Mouse (Mus musculus) adrenal gland, postnatal 14 days (tissue): ENCODE measurements around the gene Srgap2. TPM values are rescaled to one million over a fixed set of nuclear protein-coding genes. Genes with fewer than 3 reads are reported as not detected.

ENCODE experiments used
- DNase-seq: peaks from one replicate; pipeline ENCODE4 v3.0.0; 2021; ENCODE audit warnings: mixed read lengths
- total RNA-seq: library from RNA; stranded (reverse); gene quantifications from 2 replicates; pipeline ENCODE4 v1.2.3, GENCODE M21; 2021

Srgap2 gene
- total RNA-seq, 1 experiment from 2014 or later, result 29.0 TPM

DNA sequence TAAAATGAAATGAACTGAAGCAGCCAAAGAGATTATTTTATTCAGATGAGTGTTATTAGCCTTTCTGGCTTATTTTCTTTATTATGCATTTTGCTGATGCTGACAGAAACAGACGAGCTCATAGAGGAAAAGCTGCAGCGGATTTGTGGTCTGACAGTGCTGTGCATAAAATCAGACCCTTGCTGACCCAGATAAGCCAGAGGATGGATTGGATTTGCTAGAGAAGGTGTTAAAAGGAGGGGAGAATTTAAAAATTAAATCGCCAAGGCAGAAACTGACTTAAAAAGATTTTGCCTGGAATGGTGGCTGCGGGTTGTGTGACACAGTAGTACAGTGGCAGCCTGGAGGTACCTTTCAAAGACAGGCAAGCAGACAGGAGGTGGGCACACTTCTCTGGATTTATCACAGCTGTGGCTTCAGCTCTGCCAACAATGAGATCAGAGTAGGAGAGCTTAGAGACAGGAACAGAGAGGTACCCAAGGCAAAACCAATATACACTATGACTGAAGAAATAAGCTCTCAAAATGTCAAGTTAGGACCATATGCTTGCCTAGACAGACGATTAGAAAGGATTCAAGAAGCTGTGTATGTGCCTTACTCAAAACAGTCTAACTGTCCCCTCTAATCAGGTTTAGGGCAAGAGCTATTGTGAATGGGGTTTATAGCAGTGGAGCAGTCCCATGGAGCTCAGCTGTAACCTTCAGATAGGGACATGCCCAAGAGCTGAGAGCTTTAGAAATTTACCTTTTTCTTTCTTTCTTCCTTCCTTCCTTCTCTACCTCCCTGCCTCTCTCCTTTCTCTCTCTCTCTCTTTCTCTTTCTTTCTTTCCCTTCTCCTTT, 109.1 kb downstream of the Srgap2 start:
- no peak for DNase-seq

DNA sequence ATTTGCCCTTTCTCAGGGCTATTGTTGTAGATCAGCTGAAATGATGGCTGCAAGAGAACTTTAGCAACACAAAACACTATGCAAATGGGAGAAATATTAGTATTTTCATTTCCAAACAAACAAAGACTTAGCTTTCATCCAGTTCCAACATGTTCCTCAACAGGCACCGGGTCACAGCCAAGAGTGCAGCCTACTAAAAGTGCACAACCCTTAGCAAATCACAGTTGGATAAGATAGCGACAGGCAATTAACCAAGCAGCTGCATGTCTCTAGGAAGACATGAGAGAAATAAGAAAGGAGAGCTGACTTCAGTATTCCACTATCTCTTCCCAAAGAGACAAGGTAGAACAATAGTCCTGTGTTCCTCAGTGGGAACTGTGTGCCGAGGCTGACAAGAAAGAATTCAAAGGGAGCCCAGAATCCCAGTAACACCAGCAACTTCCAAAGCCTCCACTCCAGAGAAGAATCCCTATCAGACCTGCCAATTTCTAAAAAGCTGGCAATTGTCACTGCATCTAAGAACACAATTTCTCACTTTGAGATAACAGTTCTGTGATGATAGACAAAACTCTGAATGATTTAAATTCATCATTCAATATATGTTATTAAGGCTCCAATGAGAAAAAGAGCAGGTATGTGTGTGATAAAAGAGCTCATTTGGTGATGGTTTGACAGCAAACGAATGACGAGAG, 109.9 kb downstream of the Srgap2 start:
- no peak for DNase-seq

DNA sequence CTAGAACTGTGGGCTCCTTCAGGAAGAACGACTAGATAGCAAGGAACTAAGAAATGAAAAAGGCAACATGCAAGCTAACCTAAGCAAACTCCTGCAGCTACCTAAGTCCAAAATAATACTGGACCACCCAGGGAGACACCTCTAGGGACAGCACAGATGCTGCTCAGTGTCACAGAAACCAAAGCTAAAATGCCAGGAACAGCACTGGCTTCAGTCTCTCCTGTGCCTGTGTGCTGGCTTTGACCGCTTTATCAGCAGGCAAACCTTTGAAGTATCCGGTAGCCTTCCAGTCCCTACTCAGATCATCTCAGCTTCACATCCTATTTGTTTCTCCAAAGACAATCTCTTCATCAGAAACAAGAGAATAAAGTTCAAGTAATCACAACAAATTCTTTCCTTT, 123.6 kb downstream of the Srgap2 start:
- DNase-seq, result no peak

DNA sequence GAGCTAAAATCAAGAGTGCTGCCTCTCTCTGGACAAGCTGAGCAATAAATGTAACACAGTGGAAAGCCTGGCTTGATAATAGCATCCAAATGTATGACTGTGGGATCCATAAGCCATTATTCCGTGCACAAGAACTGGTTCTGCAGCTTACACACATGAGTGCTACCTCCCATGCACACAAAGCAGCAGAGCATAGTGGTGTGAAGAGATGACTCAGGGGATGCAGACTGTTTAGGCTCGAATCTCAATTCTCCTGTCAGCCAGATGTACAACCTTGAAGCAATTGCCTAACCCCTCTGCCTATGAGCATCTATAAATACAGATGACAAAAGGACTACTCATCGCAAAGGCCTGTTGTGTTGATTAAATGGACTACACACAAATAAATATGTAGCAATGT, 126.3 kb downstream of the Srgap2 start:
- DNase-seq, result no peak

DNA sequence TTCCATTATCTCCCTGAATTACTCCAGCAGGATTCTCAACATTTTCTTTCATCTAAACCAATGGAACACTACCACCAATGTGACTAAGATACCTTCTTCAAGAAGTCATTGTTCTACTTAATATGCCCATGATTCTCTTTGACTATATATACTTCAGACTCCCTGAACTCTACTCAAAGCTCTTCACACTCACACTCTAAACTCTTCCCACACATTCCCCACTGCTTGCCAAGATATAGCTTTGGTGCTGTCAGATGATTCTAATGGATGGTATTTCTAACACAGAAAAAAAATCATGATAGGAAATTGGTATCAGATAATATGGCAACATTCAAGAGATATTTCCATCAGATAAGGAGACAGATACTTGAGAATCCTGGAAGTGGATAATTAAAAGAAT, 129.0 kb downstream of the Srgap2 start:
- no peak for DNase-seq

DNA sequence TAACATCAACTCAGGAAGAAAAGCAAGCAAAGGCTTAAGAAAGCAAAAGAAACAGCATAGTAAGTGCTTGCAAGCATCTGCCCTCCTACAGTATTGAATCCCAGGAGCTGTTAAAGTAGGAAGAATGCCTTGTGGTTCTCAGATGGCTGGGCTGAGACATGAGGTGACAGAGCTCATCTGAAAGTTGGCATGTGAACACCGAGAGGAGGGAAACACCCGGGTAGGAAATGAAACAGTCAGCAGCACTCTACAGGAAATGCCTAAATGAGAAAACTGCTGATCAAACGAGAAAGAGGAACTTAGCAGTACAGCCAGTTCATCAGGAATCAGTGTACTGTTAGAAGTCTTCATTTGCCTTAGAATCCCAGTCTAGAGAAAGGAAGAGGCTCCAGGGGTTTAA, 142.7 kb downstream of the Srgap2 start:
- peak; percentile 8 for DNase-seq

DNA sequence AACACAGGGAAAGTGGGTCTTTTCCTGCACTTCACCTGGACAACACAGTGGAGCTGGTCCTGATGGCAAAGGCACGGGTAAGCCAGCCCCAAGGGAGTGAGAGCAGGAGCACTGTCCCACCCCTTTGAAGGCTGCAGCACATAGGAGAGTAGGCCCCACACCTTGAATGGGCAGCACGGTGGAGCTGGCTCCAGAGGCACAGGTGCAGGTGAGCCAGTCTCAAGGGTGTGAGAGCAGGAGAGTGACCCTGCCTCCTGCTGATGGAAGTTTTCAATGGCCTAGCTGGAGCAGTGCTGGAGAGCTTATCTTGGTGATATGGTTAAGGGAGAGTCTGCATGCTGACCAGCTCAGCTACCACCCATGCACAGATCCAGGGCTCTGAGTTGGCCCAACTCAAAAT, 145.0 kb downstream of the Srgap2 start:
- DNase-seq, result no peak

DNA sequence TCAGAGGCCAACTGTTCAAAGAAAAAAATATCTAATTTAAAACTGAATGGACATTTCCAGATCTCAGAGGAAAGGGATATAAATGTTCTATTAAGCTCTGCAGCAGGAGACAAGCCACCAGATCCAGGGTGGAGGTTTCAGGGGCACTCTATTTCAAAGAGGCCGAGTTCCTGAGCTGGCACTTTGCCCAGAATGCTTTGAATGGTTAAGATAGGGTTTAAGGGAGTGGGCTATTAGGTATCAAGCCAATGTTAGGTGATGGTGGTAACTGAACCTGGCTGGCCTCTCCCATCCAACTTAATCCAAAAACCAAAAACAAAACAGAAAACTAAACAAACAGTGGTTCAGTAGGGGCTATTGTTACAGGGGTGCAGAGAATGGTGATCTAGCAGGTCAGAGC, 146.9 kb downstream of the Srgap2 start:
- peak; percentile 17 for DNase-seq

DNA sequence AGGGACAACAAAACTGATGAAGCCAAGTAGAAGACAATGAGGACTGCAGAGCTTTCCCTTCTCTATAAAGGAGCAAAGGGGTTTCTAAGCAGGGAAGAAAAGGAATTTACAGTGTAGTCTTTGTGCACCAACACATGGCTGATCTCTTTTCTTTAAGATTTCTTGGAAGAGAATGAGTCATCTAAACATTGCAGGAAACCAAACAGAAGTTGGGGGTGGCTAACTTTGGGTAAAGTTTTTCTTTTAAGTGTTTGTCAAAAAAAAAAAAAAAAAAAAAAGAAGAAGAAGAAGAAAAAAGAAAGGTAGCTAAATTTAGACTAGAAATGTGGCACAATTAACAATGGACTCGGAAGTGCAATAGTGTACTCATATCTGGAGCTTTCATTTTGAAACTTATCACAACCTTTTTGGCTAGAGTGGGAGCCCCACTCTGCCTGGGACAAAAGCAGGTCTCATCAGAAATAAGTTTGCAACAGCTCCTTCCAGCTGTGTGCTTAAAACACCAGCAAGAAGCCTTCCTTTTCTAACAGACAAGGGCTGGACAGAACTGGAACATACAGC, 148.2 kb downstream of the Srgap2 start:
- no peak for DNase-seq

DNA sequence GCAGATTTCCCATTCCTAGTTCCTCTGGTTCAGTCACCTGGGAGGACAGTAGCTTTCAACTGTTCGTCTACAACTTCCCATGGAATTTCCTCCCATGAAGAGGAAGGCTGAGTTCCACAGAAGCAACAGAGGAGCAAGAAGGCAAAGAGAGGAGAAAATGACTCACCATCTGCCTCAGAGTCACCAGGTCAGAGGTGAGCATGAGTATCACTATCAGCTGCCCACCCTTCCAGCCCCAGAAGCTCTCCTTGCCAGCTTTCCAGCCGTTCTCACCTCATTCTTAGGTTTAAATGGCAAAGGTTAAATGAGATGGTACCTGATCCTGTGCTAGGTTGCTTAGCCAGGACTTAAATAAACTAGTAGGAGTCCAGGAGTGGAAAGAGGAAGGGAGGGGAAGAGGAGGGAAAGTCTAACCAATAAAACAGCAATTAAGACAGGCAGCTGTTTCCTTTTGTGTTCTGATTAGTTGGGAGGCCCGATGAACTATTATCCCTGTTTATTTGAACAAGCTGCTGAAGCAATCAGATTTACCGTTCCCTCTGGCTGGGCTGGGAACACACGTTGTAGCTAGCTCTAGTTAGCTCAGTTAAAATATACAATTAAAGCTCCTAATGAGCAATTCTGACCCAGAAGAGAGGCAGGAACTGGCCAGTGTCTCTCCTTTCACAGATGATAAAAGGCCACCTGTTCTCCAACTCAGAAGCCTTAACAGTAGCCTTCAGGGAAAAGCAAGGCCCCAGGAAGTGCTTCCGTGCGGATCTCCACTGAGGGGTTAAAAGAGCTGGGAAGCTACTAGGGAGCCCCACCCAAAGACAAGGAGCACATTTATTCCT, 148.9 kb downstream of the Srgap2 start:
- no peak for DNase-seq

DNA sequence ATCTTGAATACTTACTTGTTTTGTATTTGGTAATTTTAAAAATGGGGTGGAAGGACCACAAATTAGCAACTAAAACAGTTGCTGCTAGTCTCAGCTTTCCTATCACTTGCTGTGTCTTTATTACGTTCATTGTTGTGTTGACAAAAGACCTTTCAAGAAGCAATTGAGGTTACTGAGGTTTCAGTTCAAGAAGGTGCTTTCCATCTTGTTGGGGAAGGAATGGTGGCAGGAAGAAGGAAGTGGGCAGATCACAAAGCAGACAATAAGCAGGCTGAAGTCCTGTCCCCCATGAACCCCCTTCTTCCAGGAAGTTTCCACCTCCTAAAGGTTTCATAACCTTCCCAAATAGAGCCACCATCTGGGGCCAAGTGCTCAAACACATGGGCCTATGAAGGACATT, 161.3 kb downstream of the Srgap2 start:
- DNase-seq, result no peak

DNA sequence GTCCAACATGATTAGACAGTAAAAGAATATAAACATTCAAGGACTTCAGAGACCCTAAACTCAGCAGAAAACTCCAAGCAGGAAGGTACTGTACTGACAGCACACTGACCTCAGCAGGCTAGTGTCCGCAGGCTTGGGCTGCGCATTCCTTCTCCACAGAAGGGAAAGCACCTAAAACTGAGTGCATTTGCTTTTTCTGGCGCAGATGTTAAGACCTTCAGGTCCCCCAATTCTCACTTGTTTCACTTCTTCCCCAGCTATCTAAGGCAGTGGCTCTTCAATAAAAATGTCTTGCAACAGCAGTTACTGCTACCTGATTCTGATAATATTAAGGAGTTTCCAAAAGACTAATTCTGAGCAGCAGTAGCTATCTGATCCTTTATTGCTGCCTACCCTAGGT, 162.7 kb downstream of the Srgap2 start:
- DNase-seq, result no peak

DNA sequence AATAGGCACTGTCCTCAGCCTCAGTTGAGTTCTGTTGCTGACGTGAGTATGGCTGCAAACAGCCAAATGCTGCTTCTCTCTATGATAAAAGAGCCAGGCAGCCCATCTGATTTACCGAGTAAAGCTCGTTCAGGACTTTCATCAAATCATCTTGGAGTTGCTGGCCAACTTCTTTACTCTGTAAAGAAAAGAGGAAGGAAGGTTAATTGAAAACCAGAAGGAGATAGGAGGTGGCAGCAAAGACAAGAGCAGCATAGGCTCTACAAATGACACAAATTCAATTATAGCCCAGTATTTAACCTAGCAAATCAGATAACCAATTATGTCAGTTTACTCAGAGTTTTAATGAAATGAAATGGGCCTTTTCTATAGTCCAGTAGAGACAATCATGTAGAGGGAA, 163.3 kb downstream of the Srgap2 start:
- DNase-seq, result no peak

DNA sequence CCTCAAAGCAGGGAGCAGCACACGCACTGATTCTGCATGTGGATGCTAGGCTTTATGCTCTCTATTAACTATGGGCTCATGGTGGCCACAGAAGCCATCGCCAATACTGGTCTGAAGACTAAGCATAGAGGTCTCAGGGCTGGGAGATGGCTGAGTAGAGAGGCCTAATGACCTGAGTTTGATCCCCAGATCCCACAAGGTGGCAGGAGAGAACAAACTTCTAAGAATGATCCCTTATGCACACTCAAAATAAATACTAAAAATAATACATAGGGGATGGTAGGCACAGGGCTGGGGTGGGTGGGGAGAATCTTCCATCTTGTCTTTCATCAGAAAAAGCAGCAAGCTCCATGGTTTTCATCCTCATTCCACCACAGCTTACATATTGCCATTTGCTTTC, 165.1 kb downstream of the Srgap2 start:
- DNase-seq, result no peak

DNA sequence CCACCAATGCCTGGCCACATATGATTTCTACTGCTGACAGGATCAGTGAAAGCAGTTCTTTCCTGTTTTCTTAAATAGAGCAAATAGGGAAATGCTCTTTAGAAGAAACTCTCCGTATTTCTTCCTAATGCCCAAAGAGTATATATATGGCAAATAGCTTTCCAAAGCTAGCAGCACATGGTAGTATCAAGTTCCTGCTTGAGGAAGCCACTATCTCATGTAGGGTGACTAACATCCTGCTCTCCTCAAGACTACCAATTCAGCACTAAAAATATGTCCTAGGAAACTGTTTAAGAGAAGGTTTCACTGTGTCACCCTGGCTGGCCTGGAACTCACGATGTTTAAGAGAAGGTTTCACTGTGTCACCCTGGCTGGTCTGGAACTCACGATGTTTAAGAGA, 166.4 kb downstream of the Srgap2 start:
- no peak for DNase-seq

DNA sequence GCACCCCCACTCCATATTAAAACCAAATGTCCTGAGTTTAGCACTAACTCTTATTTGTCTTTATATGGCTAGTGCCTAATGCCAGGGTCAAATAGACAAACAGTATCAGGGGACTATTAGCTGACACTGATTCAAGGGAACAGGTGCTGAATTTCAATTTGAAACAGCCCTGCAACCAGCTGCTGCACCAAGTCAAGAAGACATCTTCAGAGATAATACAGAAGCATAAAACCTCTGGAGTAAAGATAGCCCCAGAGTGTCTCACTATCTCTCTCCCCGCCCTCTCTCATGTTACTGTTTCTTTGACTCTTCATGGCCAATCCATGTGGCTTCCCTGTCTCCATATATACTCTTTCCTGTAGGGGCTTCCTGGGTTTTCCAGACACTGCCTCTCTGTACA, 167.5 kb downstream of the Srgap2 start:
- DNase-seq, result no peak

DNA sequence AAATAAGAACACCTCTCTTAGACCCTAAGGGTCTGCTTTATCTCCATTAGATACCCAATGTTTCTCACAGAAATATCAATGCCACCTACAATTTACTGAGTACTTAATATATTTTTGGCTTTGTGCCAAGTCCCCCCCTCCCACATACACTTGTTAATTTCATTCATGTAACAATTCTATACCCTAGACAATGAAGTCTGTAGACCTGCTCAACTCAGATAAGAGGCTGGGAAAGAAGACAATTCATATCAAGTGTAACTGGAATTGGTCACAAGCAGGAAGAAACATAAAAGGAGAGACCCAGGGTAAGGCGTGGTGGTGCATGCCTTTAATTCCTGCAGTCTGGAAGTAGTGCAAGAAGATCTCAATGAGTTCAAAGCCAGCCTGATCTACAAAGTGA, 169.9 kb downstream of the Srgap2 start:
- DNase-seq, result no peak

DNA sequence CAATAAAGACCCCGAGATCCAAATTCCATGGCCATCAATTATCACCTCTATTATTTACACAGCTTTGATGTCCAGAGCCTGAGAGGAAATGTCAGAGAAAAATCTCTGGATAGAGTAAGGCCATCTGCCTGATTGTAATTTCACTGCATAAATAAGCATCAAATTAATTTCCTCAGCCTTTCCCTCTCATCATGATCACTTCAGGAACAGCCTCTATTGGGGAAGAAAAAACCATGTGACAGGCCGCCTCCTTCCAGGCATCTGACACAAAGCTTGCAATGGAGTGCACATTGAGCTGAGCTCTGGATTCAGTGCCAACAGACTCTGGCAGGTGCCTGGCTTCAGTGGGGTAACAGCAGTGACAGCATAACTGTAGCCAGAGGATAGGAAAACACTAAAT, 175.7 kb downstream of the Srgap2 start:
- DNase-seq, result peak; percentile 27

DNA sequence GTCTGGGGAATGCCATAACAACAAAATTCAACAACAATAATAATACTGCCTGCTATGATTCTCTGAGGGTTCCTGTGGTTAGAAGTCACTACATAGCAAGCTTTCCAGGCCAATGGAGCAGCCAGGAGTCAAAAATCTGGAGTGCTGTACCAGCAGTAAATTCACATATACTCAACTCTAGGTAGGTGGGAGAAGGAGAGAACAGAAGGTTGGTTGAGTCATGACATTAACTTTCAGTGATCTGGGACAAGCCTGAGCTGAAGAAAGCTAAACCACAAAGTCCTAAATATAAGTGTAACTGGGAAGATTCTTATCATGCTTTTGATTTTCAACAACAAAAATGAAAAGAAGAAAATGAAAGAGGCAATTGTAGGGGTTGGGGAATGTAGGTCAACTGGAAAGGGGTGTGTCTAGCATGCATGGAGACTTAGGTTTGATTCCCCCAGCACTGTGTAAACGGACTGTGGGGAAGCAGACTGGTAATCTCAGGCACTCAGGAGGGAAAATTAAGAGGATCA, 177.1 kb downstream of the Srgap2 start:
- DNase-seq, result no peak

DNA sequence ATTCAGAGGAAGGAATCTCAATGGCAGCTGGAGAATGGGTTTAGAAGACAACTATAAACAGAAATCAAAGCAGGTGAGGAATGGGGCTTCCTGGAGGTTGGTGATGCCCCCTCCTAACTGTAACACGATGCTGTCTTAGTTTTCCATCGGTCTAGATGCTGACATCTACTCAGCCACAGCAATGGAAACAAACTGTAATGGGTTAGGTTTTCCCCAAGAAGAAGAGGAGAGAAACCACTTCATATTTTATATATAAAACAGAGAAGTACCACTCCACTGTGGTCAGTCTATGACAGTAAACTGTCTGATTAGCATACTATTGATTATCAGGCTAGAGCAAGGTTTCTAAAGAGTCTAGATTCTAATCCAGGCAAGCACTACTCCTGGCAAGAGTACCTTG, 179.4 kb downstream of the Srgap2 start:
- DNase-seq, result no peak

DNA sequence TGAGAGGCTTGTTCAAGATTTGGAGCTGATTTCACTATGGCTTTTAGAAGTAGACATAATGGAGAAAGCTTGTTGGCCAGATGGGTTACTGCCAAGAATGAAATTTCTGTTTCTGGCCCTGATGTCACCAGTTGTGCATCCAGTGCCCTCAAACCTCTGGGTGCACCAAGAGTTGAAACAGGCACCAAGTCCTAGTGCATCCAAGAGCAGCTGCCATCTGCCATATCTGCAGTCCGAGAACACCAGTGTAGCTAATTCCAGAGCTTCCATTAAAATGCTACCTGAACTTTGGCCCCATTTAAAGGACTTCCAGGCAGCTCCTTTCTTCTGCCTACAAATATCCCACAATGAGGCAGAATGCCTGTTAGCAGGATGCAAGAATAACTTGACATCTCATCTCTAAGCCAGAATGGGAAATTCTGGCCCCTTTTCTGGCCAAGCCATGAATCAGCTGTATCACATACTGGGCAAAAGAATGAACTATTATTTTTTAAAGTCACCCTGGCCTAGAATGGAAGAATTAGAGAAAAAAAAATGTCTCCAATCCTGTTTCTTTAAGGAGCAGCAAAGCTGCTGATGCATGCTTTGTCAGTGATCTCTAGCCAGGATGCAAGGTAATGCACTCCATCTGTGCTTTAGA, 180.1 kb downstream of the Srgap2 start:
- no peak for DNase-seq
